Mouse (Mus musculus): ENCODE results near the gene Nmnat3.

GRCm38 (mm10) chr9:98280162-98280561 lies 7.1 kb upstream of the Nmnat3 start:
- TF ChIP-seq CTCF (conservative IDR thresholded peaks at IDR 0.05; ENCODE audit: low read length): no peak
- TF ChIP-seq NANOG (IDR thresholded peaks at IDR 0.05; ENCODE audit: borderline replicate concordance, low read length): no peak

Measured in E14TG2a.4 (cell line).